Mouse (Mus musculus): Measurements from ENCODE around the gene Rccd1. TPM values are rescaled to one million over a fixed set of nuclear protein-coding genes. Genes with fewer than 3 reads are reported as not detected.

Gene Rccd1
- total RNA-seq (2021), result 10 to 100 TPM; 13.2 to 16.6 TPM

GRCm38 (mm10) chr7:80324043-80324815 is at the start of gene Rccd1:
Gene Rccd1, minus strand, starts transcription at chr7:80324454.
- DNase-seq, result peak; percentile 92 to 96

- no peak for DNase-seq
These were observed 49.6 kb upstream of the Rccd1 start for GRCm38 (mm10) chr7:80373850-80374249.

GRCm38 (mm10) chr7:80373352-80373751 is 49.1 kb upstream of the Rccd1 start:
- DNase-seq, result no peak

- no peak for DNase-seq
These were observed 48.4 kb upstream of the Rccd1 start for GRCm38 (mm10) chr7:80372667-80373066.

- no peak for DNase-seq
These were observed 47.9 kb upstream of the Rccd1 start for GRCm38 (mm10) chr7:80372166-80372565.

- peak; percentile 83 to 84 for DNase-seq
These were observed 46.9 kb upstream of the Rccd1 start, which contains the start of gene Man2a2 for GRCm38 (mm10) chr7:80371041-80371751. Gene Man2a2, minus strand, starts transcription at chr7:80371375.

GRCm38 (mm10) chr7:80370649-80371040 is 46.4 kb upstream of the Rccd1 start:
- peak; percentile 77 to 84 for DNase-seq

GRCm38 (mm10) chr7:80369967-80370431 is 45.7 kb upstream of the Rccd1 start:
- DNase-seq, result no peak

GRCm38 (mm10) chr7:80369461-80369860 is 45.2 kb upstream of the Rccd1 start:
- no peak for DNase-seq

- DNase-seq, result no peak
These were observed 44.6 kb upstream of the Rccd1 start for GRCm38 (mm10) chr7:80368635-80369421.

GRCm38 (mm10) chr7:80368009-80368408 is 43.8 kb upstream of the Rccd1 start:
- DNase-seq, result no peak

- DNase-seq, result no peak
These were observed 43.0 kb upstream of the Rccd1 start for GRCm38 (mm10) chr7:80367232-80367631.

GRCm38 (mm10) chr7:80365759-80366158 is 41.5 kb upstream of the Rccd1 start:
- no peak for DNase-seq

GRCm38 (mm10) chr7:80360435-80360834 is 36.2 kb upstream of the Rccd1 start:
- DNase-seq, result no peak

GRCm38 (mm10) chr7:80358039-80358438 is 33.8 kb upstream of the Rccd1 start:
- no peak for DNase-seq

- DNase-seq, result peak in 1 of 2 experiments; percentile 48
These were observed 32.9 kb upstream of the Rccd1 start for GRCm38 (mm10) chr7:80357156-80357555.

- no peak for DNase-seq
These were observed 32.1 kb upstream of the Rccd1 start for GRCm38 (mm10) chr7:80356351-80356750.

GRCm38 (mm10) chr7:80352920-80353319 is 28.7 kb upstream of the Rccd1 start:
- DNase-seq, result no peak

- DNase-seq, result no peak
These were observed 26.6 kb upstream of the Rccd1 start for GRCm38 (mm10) chr7:80350808-80351207.

GRCm38 (mm10) chr7:80347670-80348586 is 23.7 kb upstream of the Rccd1 start:
- DNase-seq, result no peak

- DNase-seq, result no peak
These were observed 22.6 kb upstream of the Rccd1 start for GRCm38 (mm10) chr7:80346830-80347229.

- DNase-seq, result no peak
These were observed 21.9 kb upstream of the Rccd1 start for GRCm38 (mm10) chr7:80346173-80346572.
